Mouse (Mus musculus) limb, embryonic 13.5 days (tissue): ENCODE measurements around the gene Hist1h2bq. TPM values are rescaled to one million over a fixed set of nuclear protein-coding genes. Genes with fewer than 3 reads are reported as not detected.
"Not testable (repeated sequence)": the region's sequence is repeated elsewhere in the genome, so short reads cannot be mapped to it uniquely, and the experiment has no call there.

Experiments used
- ATAC-seq: fragments of 200-750 bp; cut with Nextera tagmentation; 2 replicates; pipeline ENCODE4 v1.8.0; 2017; ENCODE audit warnings: low read depth, moderate number of reproducible peaks, moderate TSS enrichment; ENCODE audit not compliant: low FRiP score
- H3K27ac ChIP-seq: fragments of 300-500 bp; sonication (generic); 2 replicates; pipeline ENCODE4 v1.5.1; 2015; ENCODE audit warnings: inconsistent platforms, mild to moderate bottlenecking, moderate library complexity
- H3K27me3 ChIP-seq: fragments of 300-500 bp; sonication (generic); 2 replicates; pipeline ENCODE4 v1.6.1; 2015; ENCODE audit warnings: mild to moderate bottlenecking, inconsistent platforms
- H3K36me3 ChIP-seq: fragments of 300-500 bp; sonication (generic); 2 replicates; pipeline ENCODE4 v1.6.1; 2015; ENCODE audit warnings: inconsistent platforms, mild to moderate bottlenecking, moderate library complexity
- H3K4me1 ChIP-seq: fragments of 300-500 bp; sonication (generic); 2 replicates; pipeline ENCODE4 v1.6.1; 2015; ENCODE audit warnings: inconsistent platforms
- H3K4me2 ChIP-seq: fragments of 300-500 bp; sonication (generic); replicated peaks from 2 replicates; pipeline ENCODE4 v1.6.1; 2015; ENCODE audit warnings: inconsistent platforms, mild to moderate bottlenecking, moderate library complexity
- H3K4me3 ChIP-seq: fragments of 300-500 bp; sonication (generic); 2 replicates; pipeline ENCODE4 v1.5.1; 2015; ENCODE audit warnings: moderate library complexity, mild to moderate bottlenecking, inconsistent platforms
- H3K9ac ChIP-seq: fragments of 300-500 bp; sonication (generic); 2 replicates; pipeline ENCODE4 v1.6.1; 2015; ENCODE audit warnings: mild to moderate bottlenecking, inconsistent platforms
- H3K9me3 ChIP-seq: fragments of 300-500 bp; sonication (generic); 2 replicates; pipeline ENCODE4 v1.6.1; 2016; ENCODE audit warnings: inconsistent platforms
- WGBS: fragments of 180-500 bp; shearing (Covaris S2); methylation state at CpG from one replicate; pipeline ENCODE4 v1.1.7; 2015; 5-methylcytosine and 5-hydroxymethylcytosine counted together
- polyA plus RNA-seq: library from polyadenylated mRNA; unstranded; fragments of >200 nt; fragmentation: Nextera tagmentation; extraction: Ambion mirVana; gene quantifications from 2 replicates; pipeline ENCODE4 v1.2.1, GENCODE M21; 2015

Gene Hist1h2bq
- 33.2 and 35.5 TPM in 2 replicates for polyA plus RNA-seq

DNA sequence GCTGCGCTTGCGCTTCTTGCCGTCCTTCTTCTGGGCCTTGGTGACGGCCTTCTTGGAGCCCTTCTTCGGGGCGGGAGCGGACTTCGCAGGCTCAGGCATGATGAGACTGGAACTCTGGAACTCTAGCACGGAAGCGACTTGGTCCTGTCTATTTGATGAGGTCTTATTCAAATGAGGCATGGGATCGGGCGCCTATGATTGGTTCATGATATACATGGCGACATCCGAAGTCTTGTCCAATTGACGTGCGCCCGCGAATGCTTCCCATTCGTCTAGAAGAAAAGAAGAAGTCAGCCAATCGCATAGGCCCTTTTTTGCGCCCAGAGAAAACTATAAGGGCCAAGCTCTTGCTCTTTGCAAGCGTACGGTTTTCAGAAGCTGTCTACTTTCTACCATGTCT, at the start of gene Hist1h2bq, which contains the start of gene Hist1h2ao:
TSS of gene Hist1h2bq (minus strand) at position 125 of the 400 bp plus-strand sequence.
TSS of gene Hist1h2ao (plus strand) at position 393 of the 400 bp plus-strand sequence.
- H3K4me3 ChIP-seq, H3K27me3 ChIP-seq, H3K9me3 ChIP-seq, H3K27ac ChIP-seq, H3K4me1 ChIP-seq, H3K9ac ChIP-seq, H3K4me2 ChIP-seq, H3K36me3 ChIP-seq: not testable (repeated sequence)
- ATAC-seq, result peak; percentile 97
- WGBS, result no CpG with 5 or more reads among the region's 23 CpGs

DNA sequence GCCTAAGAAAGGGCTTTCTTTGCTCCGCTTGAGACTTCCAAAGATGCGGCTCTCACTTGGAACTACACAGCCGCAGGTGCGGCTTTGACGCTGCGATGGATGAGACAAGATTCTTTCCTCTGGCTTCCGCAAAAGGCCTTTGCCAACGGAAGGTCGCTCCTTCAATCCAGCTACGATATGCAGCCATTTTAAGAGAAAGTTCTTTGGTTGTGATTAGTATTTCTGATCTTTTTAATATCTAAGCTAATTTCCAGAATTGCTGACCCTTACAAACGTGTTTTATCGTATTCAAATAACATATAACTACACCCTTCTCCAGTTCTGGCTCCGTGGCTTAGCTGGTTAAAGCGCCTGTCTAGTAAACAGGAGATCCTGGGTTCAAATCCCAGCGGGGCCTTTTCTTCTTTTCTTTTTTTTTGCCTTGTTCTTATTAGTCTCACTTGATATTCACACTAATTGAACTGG, 45.7 kb upstream of the Hist1h2bq start:
- ATAC-seq, result no peak
- H3K9ac ChIP-seq, result peak overlapping the region; percentile 48; the same call in 1 of the 2 replicates
- WGBS, result 2% methylated on average over 15 of the region's 15 CpGs

DNA sequence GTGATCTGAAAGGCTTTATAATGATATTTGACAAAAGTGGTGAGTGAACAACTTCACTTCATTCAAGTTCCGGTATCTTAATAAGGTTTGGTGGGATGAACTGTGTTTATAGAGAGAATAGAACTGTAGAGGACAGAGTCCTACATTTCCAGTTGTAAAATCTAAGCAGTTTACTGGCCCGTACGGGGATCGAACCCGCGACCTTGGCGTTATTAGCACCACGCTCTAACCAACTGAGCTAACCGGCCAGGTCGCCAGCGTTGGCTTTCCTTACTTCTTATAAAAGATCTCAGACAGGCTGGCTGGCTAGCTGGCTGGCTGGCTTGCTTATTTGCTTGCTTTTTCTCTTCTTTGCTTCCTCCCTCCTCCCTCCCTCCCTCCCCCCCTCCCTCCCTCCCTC, 45.1 kb upstream of the Hist1h2bq start:
- H3K27ac ChIP-seq, result no peak overlapping the region
- H3K4me1 ChIP-seq, result 0 out of 2 replicates have a peak, but pooled peaks cover 3% of the 10 kb centered on the region
- no peak for ATAC-seq
- H3K27me3 ChIP-seq, result no peaks in the 10 kb centered on the region
- H3K4me2 ChIP-seq, result peak overlapping the region; percentile 61
- no peaks in the 10 kb centered on the region for H3K9me3 ChIP-seq
- 2% methylated on average over 11 of the region's 11 CpGs for WGBS
- H3K9ac ChIP-seq, result no peak overlapping the region
- no peaks in the 10 kb centered on the region for H3K36me3 ChIP-seq
- peak overlapping the region; percentile 42 for H3K4me3 ChIP-seq

More for the DNA sequence above, 45.7 kb upstream of the Hist1h2bq start:
- Histone ChIP-seq H3K27ac (no peak overlapping the region), H3K36me3 (no peaks in the 10 kb centered on the region), H3K4me3 (peak overlapping the region; percentile 42), H3K4me2 (peak overlapping the region; percentile 61), H3K9me3 (no peaks in the 10 kb centered on the region), H3K27me3 (no peaks in the 10 kb centered on the region), H3K4me1 (0 out of 2 replicates have a peak, but pooled peaks cover 3% of the 10 kb centered on the region)

DNA sequence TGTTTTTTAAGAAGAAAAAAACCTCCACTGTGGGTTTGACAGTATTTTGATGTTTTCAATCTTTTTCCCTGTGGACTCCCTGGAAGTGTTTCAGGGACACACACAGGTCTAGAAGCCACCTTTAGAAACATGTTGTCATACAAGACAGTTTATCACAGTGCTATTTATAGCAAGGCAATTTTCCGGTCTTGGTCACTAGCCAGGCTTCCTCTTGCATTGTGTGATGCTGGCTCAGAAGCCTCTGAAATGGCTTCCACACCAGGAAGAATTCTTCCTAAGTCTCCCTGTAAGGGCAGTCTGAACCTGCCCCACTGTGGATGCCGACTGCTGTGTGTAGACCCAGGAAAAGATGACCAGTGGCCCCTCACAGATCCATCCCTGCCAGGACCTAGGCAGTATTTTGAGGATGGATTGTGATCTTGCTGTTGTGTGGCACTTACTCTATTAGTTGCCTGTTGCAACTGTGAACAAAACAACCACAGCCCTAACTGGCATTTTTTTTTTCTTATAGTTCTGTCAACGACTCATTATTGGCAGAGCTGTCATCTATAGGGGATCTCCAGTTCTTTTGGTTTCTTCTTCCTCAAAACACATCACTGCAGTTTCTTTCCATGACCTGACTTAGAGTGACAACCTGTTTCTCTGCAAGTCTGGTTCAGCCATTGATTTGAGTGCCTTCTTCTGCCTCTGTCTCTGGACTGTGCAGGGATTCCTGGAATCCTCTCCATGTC, 42.4 kb upstream of the Hist1h2bq start:
- 57% methylated on average over 3 of the region's 3 CpGs for WGBS
- Histone ChIP-seq H3K27ac (no peak overlapping the region), H3K4me3 (no peak overlapping the region), H3K4me2 (no peak overlapping the region), H3K9ac (no peak overlapping the region), H3K27me3 (no peaks in the 10 kb centered on the region), H3K9me3 (no peaks in the 10 kb centered on the region), H3K4me1 (no peaks in the 10 kb centered on the region), H3K36me3 (no peaks in the 10 kb centered on the region)
- ATAC-seq, result no peak

DNA sequence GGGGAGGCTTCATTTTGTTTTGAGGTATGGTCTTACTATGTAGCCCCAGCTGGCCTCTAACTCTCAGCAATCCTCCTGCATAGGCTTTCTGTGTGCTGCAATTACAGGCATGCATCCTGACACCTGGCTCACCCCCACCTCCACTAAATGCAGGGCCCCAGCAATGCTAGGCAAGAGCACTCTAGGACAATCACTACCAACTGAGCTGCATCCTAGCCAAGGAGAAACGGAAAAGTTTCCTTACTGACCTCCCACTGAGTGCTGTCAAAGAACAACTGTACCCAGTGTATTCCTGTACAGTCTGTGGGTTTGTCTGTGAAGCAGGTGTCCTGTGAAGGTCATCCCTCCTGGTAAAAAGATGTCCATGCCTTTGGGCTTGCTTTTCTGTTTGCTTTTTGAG, 40.7 kb upstream of the Hist1h2bq start:
- not testable (repeated sequence) for ATAC-seq, H3K27me3 ChIP-seq, H3K36me3 ChIP-seq, H3K27ac ChIP-seq, H3K9me3 ChIP-seq, H3K4me3 ChIP-seq, H3K4me2 ChIP-seq, H3K9ac ChIP-seq, H3K4me1 ChIP-seq
- WGBS, result 39% methylated on average over 1 of the region's 1 CpGs

DNA sequence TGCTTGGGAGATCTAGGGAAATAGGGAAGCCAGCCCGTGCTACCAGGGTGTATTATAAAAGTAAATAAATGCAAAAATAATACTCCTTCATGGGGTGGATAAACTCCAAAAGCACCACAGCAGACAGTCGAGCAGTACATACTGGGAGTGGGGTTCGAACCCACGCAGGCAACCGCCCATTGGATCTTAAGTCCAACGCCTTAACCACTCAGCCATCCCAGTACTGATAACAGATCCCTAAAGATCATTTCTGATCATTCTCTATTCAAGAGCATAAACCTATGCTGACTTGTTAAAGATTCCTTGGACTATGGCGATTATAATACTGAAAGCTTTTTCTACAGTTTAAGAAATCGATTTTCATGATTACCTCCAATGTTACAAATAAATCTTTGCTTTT, 37.9 kb upstream of the Hist1h2bq start:
- WGBS, result 25% methylated on average over 8 of the region's 8 CpGs
- H3K9me3 ChIP-seq, result no peaks in the 10 kb centered on the region
- no peaks in the 10 kb centered on the region for H3K36me3 ChIP-seq
- no peaks in the 10 kb centered on the region for H3K4me1 ChIP-seq
- ATAC-seq, result no peak
- H3K4me3 ChIP-seq, result no peak overlapping the region
- H3K9ac ChIP-seq, result no peak overlapping the region
- H3K27me3 ChIP-seq, result no peaks in the 10 kb centered on the region
- H3K4me2 ChIP-seq, result no peak overlapping the region
- H3K27ac ChIP-seq, result no peak overlapping the region

DNA sequence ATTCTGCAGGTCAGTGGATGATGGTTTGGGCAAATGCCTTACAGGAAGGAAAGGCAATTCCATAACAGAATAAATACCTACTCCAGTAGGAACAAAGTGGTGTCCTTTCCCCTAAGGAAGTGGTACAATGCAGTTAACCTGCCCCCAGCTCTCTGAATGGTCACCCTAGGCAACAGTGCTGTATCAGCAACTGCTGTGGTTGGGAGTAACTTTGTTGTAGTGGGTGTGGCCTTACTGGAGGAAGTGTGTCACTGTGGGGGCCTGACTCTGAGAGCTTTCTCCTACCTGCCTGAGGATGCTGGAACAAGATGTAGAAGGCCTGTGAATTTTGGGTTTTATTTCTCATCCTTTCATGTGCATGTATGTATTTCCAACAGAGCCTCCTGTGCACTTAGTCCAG, 36.4 kb upstream of the Hist1h2bq start:
- ATAC-seq, H3K36me3 ChIP-seq, H3K9ac ChIP-seq, H3K27me3 ChIP-seq, H3K4me3 ChIP-seq, H3K27ac ChIP-seq, H3K4me1 ChIP-seq, H3K4me2 ChIP-seq, H3K9me3 ChIP-seq: not testable (repeated sequence)

DNA sequence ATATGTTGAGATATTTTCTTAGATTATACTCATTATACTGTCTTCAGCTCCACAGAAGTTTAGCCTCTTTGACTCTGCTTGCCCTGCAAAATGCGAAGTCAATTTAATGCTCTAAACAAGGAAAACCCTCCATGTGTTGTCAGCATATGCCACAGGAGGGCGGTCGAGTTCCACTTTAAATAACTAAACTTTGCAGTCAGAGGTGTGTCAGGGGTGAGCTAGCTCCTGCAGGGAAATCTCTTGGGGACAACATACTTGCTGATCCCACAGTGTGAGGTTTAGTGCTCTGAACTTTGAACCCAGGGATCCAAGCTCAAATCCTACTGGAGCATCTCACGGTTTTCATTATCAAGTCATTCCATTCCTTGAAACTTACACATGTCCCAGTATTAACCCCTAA, 30.5 kb upstream of the Hist1h2bq start:
- H3K9ac ChIP-seq, H3K36me3 ChIP-seq, H3K9me3 ChIP-seq, H3K4me2 ChIP-seq, H3K27ac ChIP-seq, H3K4me1 ChIP-seq, H3K27me3 ChIP-seq, H3K4me3 ChIP-seq: not testable (repeated sequence)
- WGBS, result no CpG with 5 or more reads among the region's 4 CpGs
- peak; percentile 55; the same call in 1 of the 2 replicates for ATAC-seq

DNA sequence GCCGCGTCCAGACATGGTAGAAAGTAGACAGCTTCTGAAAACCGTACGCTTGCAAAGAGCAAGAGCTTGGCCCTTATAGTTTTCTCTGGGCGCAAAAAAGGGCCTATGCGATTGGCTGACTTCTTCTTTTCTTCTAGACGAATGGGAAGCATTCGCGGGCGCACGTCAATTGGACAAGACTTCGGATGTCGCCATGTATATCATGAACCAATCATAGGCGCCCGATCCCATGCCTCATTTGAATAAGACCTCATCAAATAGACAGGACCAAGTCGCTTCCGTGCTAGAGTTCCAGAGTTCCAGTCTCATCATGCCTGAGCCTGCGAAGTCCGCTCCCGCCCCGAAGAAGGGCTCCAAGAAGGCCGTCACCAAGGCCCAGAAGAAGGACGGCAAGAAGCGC, 23.5 kb upstream of the Hist1h2bq start, which contains the start of the genes Hist1h2ap and Hist1h2br:
TSS of gene Hist1h2ap (minus strand) at position 47 of the 400 bp plus-strand sequence.
TSS of gene Hist1h2br (plus strand) at position 283 of the 400 bp plus-strand sequence.
- not testable (repeated sequence) for H3K4me1 ChIP-seq, H3K27ac ChIP-seq, H3K27me3 ChIP-seq, H3K4me2 ChIP-seq, H3K9me3 ChIP-seq, H3K9ac ChIP-seq, H3K36me3 ChIP-seq, H3K4me3 ChIP-seq
- no CpG with 5 or more reads among the region's 24 CpGs for WGBS
- peak; percentile 95 for ATAC-seq

DNA sequence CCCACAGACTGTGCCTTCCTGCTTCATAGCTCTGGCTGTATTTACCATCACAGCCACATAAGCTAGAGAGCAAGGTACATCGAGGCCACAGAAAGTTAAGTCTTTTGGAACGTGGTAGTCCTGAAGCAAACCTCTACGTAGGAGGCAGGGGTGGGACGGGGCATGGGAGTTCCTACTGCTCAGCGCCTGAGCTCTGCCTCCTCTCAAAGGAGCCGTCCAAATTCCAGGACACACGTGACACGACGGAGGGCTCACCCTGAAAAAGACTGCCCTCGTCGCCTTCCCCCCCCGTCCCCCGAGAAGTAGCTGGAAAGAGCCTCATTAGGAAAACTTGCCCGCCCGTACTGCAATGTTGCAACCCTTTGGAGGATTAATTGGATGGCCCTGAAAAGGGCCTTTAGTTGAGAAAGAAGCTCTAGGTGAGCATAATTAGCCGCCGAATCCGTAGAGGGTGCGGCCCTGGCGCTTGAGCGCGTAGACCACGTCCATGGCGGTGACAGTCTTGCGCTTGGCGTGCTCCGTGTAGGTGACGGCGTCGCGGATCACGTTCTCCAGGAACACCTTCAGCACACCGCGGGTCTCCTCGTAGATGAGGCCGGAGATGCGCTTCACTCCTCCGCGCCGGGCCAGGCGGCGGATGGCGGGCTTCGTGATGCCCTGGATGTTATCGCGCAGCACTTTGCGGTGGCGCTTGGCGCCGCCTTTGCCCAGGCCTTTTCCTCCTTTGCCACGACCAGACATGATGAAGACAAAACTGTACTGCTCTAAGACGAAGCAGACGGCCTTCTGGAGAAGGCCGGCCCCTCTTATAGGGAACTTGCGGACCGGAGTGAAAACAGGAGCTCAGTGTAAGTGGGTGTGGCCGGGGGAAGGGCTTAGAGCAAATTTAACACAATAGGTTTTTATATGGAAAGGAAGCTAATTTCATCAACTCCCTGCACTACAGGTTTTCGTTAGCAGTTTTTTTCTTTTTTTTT, 21.7 kb upstream of the Hist1h2bq start, which contains the start of gene Hist1h4n:
TSS of gene Hist1h4n (minus strand) at position 779 of the 977 bp plus-strand sequence.
- peak; percentile 85 for ATAC-seq
- Histone ChIP-seq H3K4me2 (peak within 1 kb of the TSS; percentile 55), H3K4me3 (peak within 1 kb of the TSS; percentile 28), H3K27ac (peak within 1 kb of the TSS; percentile 63; the same call in 1 of the 2 replicates)
- not testable (repeated sequence) for H3K9me3 ChIP-seq, H3K36me3 ChIP-seq, H3K27me3 ChIP-seq, H3K4me1 ChIP-seq, H3K9ac ChIP-seq
- under 1% methylated on average over 25 of the region's 58 CpGs for WGBS

DNA sequence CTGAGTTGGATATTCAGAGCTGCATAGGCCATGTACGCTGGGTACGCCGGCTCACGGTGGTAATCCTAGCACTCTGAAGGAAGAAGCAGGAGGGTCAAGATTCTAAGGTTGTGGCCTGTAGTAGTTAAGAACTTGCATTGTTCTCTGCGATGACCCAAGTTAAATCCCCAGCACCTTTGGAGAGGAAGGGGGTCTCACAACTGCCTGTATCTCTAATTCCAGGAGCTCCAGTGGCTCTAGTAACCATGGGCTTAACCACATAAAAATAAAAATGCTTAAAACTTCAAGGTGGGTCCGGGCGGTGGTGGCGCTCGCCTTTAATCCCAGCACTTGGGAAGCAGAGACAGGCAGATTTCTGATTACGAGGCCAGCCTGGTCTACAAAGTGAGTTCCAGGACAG, 20.3 kb upstream of the Hist1h2bq start:
- Histone ChIP-seq H3K27me3 (no peaks in the 10 kb centered on the region), H3K36me3 (no peaks in the 10 kb centered on the region), H3K27ac (peak overlapping the region; percentile 52; the same call in 1 of the 2 replicates), H3K4me2 (peak overlapping the region; percentile 25; the same call in 1 of the 2 replicates), H3K4me1 (no peaks in the 10 kb centered on the region), H3K9ac (no peak overlapping the region), H3K9me3 (no peaks in the 10 kb centered on the region), H3K4me3 (no peak overlapping the region)
- 84% methylated on average over 10 of the region's 10 CpGs for WGBS
- ATAC-seq, result no peak

DNA sequence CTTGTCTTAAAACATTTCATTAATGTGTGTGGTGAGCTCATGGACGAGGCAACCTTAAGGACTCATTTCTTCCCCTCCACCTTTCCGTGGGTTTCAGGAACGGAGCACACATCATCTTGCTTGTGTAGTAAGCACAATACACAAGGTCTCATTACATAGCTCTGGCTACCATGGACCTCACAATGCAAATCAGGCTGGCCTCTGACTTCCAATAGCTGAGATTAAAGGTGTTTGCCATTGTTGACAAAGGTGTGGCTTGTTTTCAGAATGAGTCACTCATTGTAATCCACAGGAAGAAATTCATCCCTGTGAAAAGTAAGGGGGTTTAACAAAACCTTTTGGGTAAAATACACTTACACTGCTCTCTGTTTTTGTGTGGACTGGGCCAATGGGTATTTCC, 18.5 kb upstream of the Hist1h2bq start:
- ATAC-seq, result no peak
- Histone ChIP-seq H3K27me3 (no peaks in the 10 kb centered on the region), H3K4me3 (no peak overlapping the region), H3K4me1 (no peaks in the 10 kb centered on the region), H3K9me3 (no peaks in the 10 kb centered on the region), H3K9ac (no peak overlapping the region), H3K36me3 (no peaks in the 10 kb centered on the region), H3K27ac (no peak overlapping the region), H3K4me2 (no peak overlapping the region)
- 79% methylated on average over 3 of the region's 3 CpGs for WGBS
